Mouse (Mus musculus) intestine, embryonic 14.5 days (tissue): Measurements from ENCODE around the gene Gpr183. TPM values are rescaled to one million over a fixed set of nuclear protein-coding genes. Genes with fewer than 3 reads are reported as not detected.
A peak's percentile ranks its signal among the peaks of the same experiment; 100 is the strongest.

Source experiments
- ATAC-seq: fragments of 200-750 bp; cut with Nextera tagmentation; replicated peaks from 2 replicates; pipeline ENCODE4 v1.8.0; 2017; ENCODE audit warnings: low read depth, moderate number of reproducible peaks, moderate TSS enrichment, moderate library complexity; ENCODE audit not compliant: low FRiP score, low TSS enrichment
- DNase-seq: peaks from one replicate; pipeline ENCODE4 v3.0.0-alpha.2; 2018; ENCODE audit warnings: low spot score
- H3K27ac ChIP-seq: fragments of 300-500 bp; sonication (generic); 2 replicates; pipeline ENCODE4 v1.5.1; 2014; ENCODE audit warnings: low read depth, mild to moderate bottlenecking, control low read depth
- H3K27me3 ChIP-seq: fragments of 300-500 bp; sonication (generic); replicated peaks from 2 replicates; pipeline ENCODE4 v1.6.1; 2014; ENCODE audit warnings: low read length, control low read depth; ENCODE audit not compliant: control insufficient read depth, insufficient read depth
- H3K36me3 ChIP-seq: fragments of 300-500 bp; sonication (generic); 2 replicates; pipeline ENCODE4 v1.6.1; 2014; ENCODE audit warnings: low read length, control low read depth; ENCODE audit not compliant: control insufficient read depth, insufficient read depth
- H3K4me1 ChIP-seq: fragments of 300-500 bp; sonication (generic); replicated peaks from 2 replicates; pipeline ENCODE4 v1.6.1; 2014; ENCODE audit warnings: low read length, control low read depth, mixed read lengths; ENCODE audit not compliant: control insufficient read depth, insufficient read depth
- H3K4me2 ChIP-seq: fragments of 300-500 bp; sonication (generic); 2 replicates; pipeline ENCODE4 v1.6.1; 2014; ENCODE audit warnings: low read length
- H3K4me3 ChIP-seq: fragments of 300-500 bp; sonication (generic); 2 replicates; pipeline ENCODE4 v1.5.1; 2014; ENCODE audit warnings: low read depth, low read length, control low read depth, mixed read lengths
- H3K9ac ChIP-seq: fragments of 300-500 bp; sonication (generic); 2 replicates; pipeline ENCODE4 v1.6.1; 2014; ENCODE audit warnings: mild to moderate bottlenecking, low read length
- H3K9me3 ChIP-seq: fragments of 300-500 bp; sonication (generic); 2 replicates; pipeline ENCODE4 v1.6.1; 2016; ENCODE audit warnings: low read length, control low read depth; ENCODE audit not compliant: control insufficient read depth
- WGBS: fragments of 180-500 bp; shearing (Covaris S2); extraction: QIAGEN DNeasy Blood & Tissue Kit; methylation state at CpG from one replicate; pipeline ENCODE4 v1.1.7; 2014; 5-methylcytosine and 5-hydroxymethylcytosine counted together
- polyA plus RNA-seq: library from polyadenylated mRNA; unstranded; fragments of >200 nt; fragmentation: Nextera tagmentation; extraction: Ambion mirVana; gene quantifications from 2 replicates; pipeline ENCODE4 v1.2.1, GENCODE M21; 2014

Gene Gpr183
- 3.4 and 4.7 TPM in 2 replicates for polyA plus RNA-seq

GRCm38 (mm10) chr14:121964990-121965389 lies at the start of gene Gpr183:
Gpr183 (minus strand) TSS chr14:121965195.
- Histone ChIP-seq H3K36me3 (no peaks in the 10 kb centered on the region), H3K9ac (0 out of 2 replicates have a peak within 1 kb of the TSS, but pooled peaks have one; percentile 22), H3K4me2 (peak within 1 kb of the TSS; percentile 35), H3K4me1 (peaks cover 22% of the 10 kb centered on the region), H3K27me3 (no peaks in the 10 kb centered on the region), H3K27ac (peak within 1 kb of the TSS; percentile 47; the same call in 1 of the 2 replicates), H3K4me3 (peak within 1 kb of the TSS; percentile 16), H3K9me3 (no peaks in the 10 kb centered on the region)
- DNase-seq: no peak
- no peak for ATAC-seq
- WGBS: 16% methylated on average over 6 of the region's 6 CpGs

GRCm38 (mm10) chr14:122013417-122013951 lies 48.5 kb upstream of the Gpr183 start:
- ATAC-seq (no peak), DNase-seq (no peak)
- H3K4me2 ChIP-seq: no peak overlapping the region
- no peaks in the 10 kb centered on the region for H3K9me3 ChIP-seq
- 72% methylated on average over 14 of the region's 14 CpGs for WGBS
- H3K4me3 ChIP-seq: no peak overlapping the region
- H3K9ac ChIP-seq: no peak overlapping the region
- no peaks in the 10 kb centered on the region for H3K27me3 ChIP-seq
- peaks cover 12% of the 10 kb centered on the region for H3K36me3 ChIP-seq
- H3K27ac ChIP-seq: no peak overlapping the region
- H3K4me1 ChIP-seq: no peaks in the 10 kb centered on the region

GRCm38 (mm10) chr14:122012814-122013213 lies 47.8 kb upstream of the Gpr183 start:
- no peak for DNase-seq
- H3K27ac ChIP-seq: no peak overlapping the region
- ATAC-seq: no peak
- peaks cover 12% of the 10 kb centered on the region for H3K36me3 ChIP-seq
- H3K9ac ChIP-seq: no peak overlapping the region
- H3K27me3 ChIP-seq: no peaks in the 10 kb centered on the region
- no peaks in the 10 kb centered on the region for H3K9me3 ChIP-seq
- no peaks in the 10 kb centered on the region for H3K4me1 ChIP-seq
- no peak overlapping the region for H3K4me2 ChIP-seq
- 72% methylated on average over 13 of the region's 13 CpGs for WGBS
- H3K4me3 ChIP-seq: no peak overlapping the region

GRCm38 (mm10) chr14:122012193-122012592 lies 47.2 kb upstream of the Gpr183 start:
- WGBS: 62% methylated on average over 5 of the region's 5 CpGs
- no peaks in the 10 kb centered on the region for H3K4me1 ChIP-seq
- no peaks in the 10 kb centered on the region for H3K27me3 ChIP-seq
- no peak for DNase-seq
- no peak overlapping the region for H3K27ac ChIP-seq
- H3K4me3 ChIP-seq: no peak overlapping the region
- H3K36me3 ChIP-seq: peaks cover 12% of the 10 kb centered on the region
- H3K4me2 ChIP-seq: no peak overlapping the region
- no peak for ATAC-seq
- H3K9me3 ChIP-seq: no peaks in the 10 kb centered on the region
- H3K9ac ChIP-seq: no peak overlapping the region

- no peak overlapping the region for H3K9ac ChIP-seq
- no peaks in the 10 kb centered on the region for H3K27me3 ChIP-seq
- ATAC-seq: no peak
- no peaks in the 10 kb centered on the region for H3K4me1 ChIP-seq
- peaks cover 12% of the 10 kb centered on the region for H3K36me3 ChIP-seq
- no peaks in the 10 kb centered on the region for H3K9me3 ChIP-seq
- DNase-seq: no peak
- no peak overlapping the region for H3K4me2 ChIP-seq
- H3K27ac ChIP-seq: no peak overlapping the region
- 92% methylated on average over 8 of the region's 8 CpGs for WGBS
- H3K4me3 ChIP-seq: no peak overlapping the region
Measured at GRCm38 (mm10) chr14:122011768-122012167, 46.8 kb upstream of the Gpr183 start.

GRCm38 (mm10) chr14:122010301-122010700 lies 45.3 kb upstream of the Gpr183 start:
- Histone ChIP-seq H3K4me1 (no peaks in the 10 kb centered on the region), H3K36me3 (peaks cover 12% of the 10 kb centered on the region), H3K27me3 (no peaks in the 10 kb centered on the region), H3K9ac (no peak overlapping the region), H3K4me2 (no peak overlapping the region), H3K27ac (no peak overlapping the region), H3K9me3 (no peaks in the 10 kb centered on the region), H3K4me3 (no peak overlapping the region)
- DNase-seq (no peak), ATAC-seq (no peak)
- WGBS: 68% methylated on average over 7 of the region's 7 CpGs

- no peak for ATAC-seq
- H3K27ac ChIP-seq: no peak overlapping the region
- no peak overlapping the region for H3K9ac ChIP-seq
- H3K4me1 ChIP-seq: no peaks in the 10 kb centered on the region
- no peaks in the 10 kb centered on the region for H3K9me3 ChIP-seq
- H3K36me3 ChIP-seq: peaks cover 12% of the 10 kb centered on the region
- no peak overlapping the region for H3K4me2 ChIP-seq
- WGBS: 84% methylated on average over 13 of the region's 13 CpGs
- no peak for DNase-seq
- no peaks in the 10 kb centered on the region for H3K27me3 ChIP-seq
- no peak overlapping the region for H3K4me3 ChIP-seq
Measured at GRCm38 (mm10) chr14:122009502-122009901, 44.5 kb upstream of the Gpr183 start.

GRCm38 (mm10) chr14:122008261-122008660 lies 43.3 kb upstream of the Gpr183 start:
- DNase-seq: no peak

GRCm38 (mm10) chr14:122003812-122004211 lies 38.8 kb upstream of the Gpr183 start:
- Histone ChIP-seq H3K27me3 (no peaks in the 10 kb centered on the region), H3K27ac (no peak overlapping the region), H3K9me3 (no peaks in the 10 kb centered on the region), H3K4me2 (no peak overlapping the region), H3K4me3 (no peak overlapping the region), H3K4me1 (no peaks in the 10 kb centered on the region), H3K9ac (no peak overlapping the region), H3K36me3 (no peaks in the 10 kb centered on the region; the same call in 1 of the 2 replicates)
- DNase-seq (no peak), ATAC-seq (no peak)

More at GRCm38 (mm10) chr14:122008261-122008660, 43.3 kb upstream of the Gpr183 start:
- Histone ChIP-seq H3K27ac (no peak overlapping the region), H3K4me3 (no peak overlapping the region), H3K4me1 (no peaks in the 10 kb centered on the region), H3K27me3 (no peaks in the 10 kb centered on the region), H3K36me3 (peaks cover 12% of the 10 kb centered on the region), H3K9me3 (no peaks in the 10 kb centered on the region), H3K9ac (no peak overlapping the region), H3K4me2 (no peak overlapping the region)
- WGBS: 83% methylated on average over 4 of the region's 4 CpGs
- ATAC-seq: no peak
